Mouse (Mus musculus) forebrain, embryonic 11.5 days (tissue): ENCODE results near the gene Krt31. TPM values are rescaled to one million over a fixed set of nuclear protein-coding genes. Genes with fewer than 3 reads are reported as not detected.

Experiments
- ATAC-seq: fragments of 200-750 bp; cut with Nextera tagmentation; replicated peaks from 2 replicates; pipeline ENCODE4 v1.8.0; 2017; ENCODE audit warnings: moderate TSS enrichment; ENCODE audit not compliant: low FRiP score
- DNase-seq: peaks from one replicate; pipeline ENCODE4 v3.0.0-alpha.2; 2017; ENCODE audit warnings: low spot score
- H3K27ac ChIP-seq: fragments of 300-500 bp; sonication (generic); 2 replicates; pipeline ENCODE4 v1.5.1; 2014; ENCODE audit warnings: low read depth, low read length
- H3K27me3 ChIP-seq: fragments of 300-500 bp; sonication (generic); 2 replicates; pipeline ENCODE4 v1.6.1; 2014; ENCODE audit warnings: mild to moderate bottlenecking, low read length, mixed read lengths; ENCODE audit not compliant: control insufficient read depth, insufficient read depth
- H3K36me3 ChIP-seq: fragments of 300-500 bp; sonication (generic); 2 replicates; pipeline ENCODE4 v1.6.1; 2014; ENCODE audit warnings: mild to moderate bottlenecking, low read length, moderate library complexity, mixed read lengths; ENCODE audit not compliant: control insufficient read depth, insufficient read depth
- H3K4me1 ChIP-seq: fragments of 300-500 bp; sonication (generic); replicated peaks from 2 replicates; pipeline ENCODE4 v1.6.1; 2014; ENCODE audit warnings: low read length, mixed read lengths; ENCODE audit not compliant: control insufficient read depth, insufficient read depth
- H3K4me2 ChIP-seq: fragments of 300-500 bp; sonication (generic); 2 replicates; pipeline ENCODE4 v1.6.1; 2014; ENCODE audit warnings: low read depth, mild to moderate bottlenecking, low read length, moderate library complexity, mixed read lengths; ENCODE audit not compliant: severe bottlenecking
- H3K4me3 ChIP-seq: fragments of 300-500 bp; sonication (generic); 2 replicates; pipeline ENCODE4 v1.5.1; 2014; ENCODE audit warnings: low read depth, low read length
- H3K9ac ChIP-seq: fragments of 300-500 bp; sonication (generic); 2 replicates; pipeline ENCODE4 v1.6.1; 2014; ENCODE audit warnings: low read length
- H3K9me3 ChIP-seq: fragments of 300-500 bp; sonication (generic); 2 replicates; pipeline ENCODE4 v1.6.1; 2016; ENCODE audit warnings: low read length, mixed read lengths; ENCODE audit not compliant: control insufficient read depth
- WGBS: fragments of 180-500 bp; shearing (Covaris S2); extraction: QIAGEN DNeasy Blood & Tissue Kit; methylation state at CpG from one replicate; pipeline ENCODE4 v1.1.7; 2014; 5-methylcytosine and 5-hydroxymethylcytosine counted together
- polyA plus RNA-seq: library from polyadenylated mRNA; unstranded; fragments of >200 nt; fragmentation: Nextera tagmentation; extraction: Ambion mirVana; gene quantifications from 2 replicates; pipeline ENCODE4 v1.2.1, GENCODE M21; 2014

The Krt31 gene
- polyA plus RNA-seq, 1 experiment from 2014 or later = not detected

DNA sequence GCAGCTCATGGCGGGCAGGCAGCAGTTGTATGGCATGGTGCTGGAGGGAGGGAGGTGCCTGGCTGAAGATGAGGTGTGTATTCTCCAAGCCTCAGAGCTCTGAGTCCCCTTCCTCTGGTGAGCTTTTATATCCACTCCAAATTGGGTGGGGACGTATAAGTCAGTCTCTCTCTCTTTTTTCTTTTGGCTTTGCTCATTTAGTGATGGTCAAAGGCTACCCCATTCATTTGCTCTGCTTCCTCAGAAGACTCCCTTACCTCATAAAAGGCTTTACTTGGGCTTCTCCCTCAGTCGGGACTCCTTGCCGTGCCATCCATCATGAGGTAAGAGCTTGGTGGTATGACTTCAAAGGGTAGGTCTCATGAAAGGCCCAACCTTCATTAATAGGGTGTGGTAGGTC is 34.2 kb downstream of the Krt31 start, which contains the start of gene Krt33a:
Krt33a (minus strand) TSS at position 101 of the 400 bp plus-strand sequence.
- no peak within 1 kb of the TSS for H3K27ac ChIP-seq
- no peak within 1 kb of the TSS for H3K4me3 ChIP-seq
- WGBS = 89% methylated on average over 4 of the region's 4 CpGs
- H3K36me3 ChIP-seq = no peaks in the 10 kb centered on the region
- H3K4me1 ChIP-seq = no peaks in the 10 kb centered on the region
- H3K27me3 ChIP-seq = no peaks in the 10 kb centered on the region
- DNase-seq = no peak
- H3K4me2 ChIP-seq = no peak within 1 kb of the TSS
- no peak within 1 kb of the TSS for H3K9ac ChIP-seq
- ATAC-seq = no peak
- no peaks in the 10 kb centered on the region for H3K9me3 ChIP-seq

DNA sequence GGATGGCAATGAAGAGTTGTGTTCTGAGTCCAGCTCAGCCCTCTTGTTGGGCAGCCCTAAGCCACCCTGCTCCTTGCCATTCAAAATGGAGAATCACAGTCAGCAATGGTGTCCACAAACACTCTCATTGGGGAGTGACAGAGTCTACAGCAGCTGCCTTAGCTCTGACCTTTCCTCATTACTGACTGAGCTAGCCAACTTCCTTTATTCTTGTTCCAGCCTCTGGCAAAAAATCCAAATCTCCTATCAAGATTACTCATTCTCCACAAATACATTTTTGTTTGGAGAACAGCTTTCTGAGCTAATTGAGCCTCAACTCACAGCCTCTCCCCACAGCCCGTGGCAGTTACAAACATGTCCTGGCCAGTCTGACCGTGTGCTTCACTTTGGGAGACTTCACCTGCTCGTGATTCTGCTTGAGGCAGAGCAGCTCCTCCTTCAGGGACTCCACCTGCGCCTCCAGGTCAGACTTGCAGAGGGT is 36.6 kb downstream of the Krt31 start:
- ATAC-seq = no peak
- H3K4me1 ChIP-seq = no peaks in the 10 kb centered on the region

DNA sequence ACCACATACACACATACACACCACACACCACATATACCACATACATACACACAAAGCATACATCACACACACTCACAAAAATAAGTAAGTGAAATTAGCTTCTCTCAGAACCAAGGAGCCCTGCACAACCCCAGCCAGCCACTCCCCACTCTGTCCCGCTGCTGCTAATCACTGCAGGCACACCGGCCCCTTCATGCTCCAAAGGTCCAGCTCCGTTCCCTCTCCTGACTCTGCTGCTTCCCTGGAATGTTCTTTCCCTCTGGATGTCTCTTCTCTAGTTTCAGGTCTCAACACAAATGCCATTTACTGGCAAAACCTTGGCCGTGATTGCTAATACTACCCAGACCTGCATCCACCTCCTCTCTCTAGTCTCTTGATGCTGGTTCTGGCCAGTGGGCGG is 39.7 kb downstream of the Krt31 start:
- ATAC-seq (no peak), DNase-seq (no peak)
- Histone ChIP-seq H3K4me3 (no peak overlapping the region), H3K4me1 (no peaks in the 10 kb centered on the region), H3K36me3 (no peaks in the 10 kb centered on the region), H3K4me2 (no peak overlapping the region), H3K9me3 (no peaks in the 10 kb centered on the region), H3K27ac (no peak overlapping the region), H3K9ac (no peak overlapping the region), H3K27me3 (no peaks in the 10 kb centered on the region)
- WGBS = 88% methylated on average over 5 of the region's 5 CpGs

More for the DNA sequence above, 36.6 kb downstream of the Krt31 start:
- Histone ChIP-seq H3K36me3 (no peaks in the 10 kb centered on the region), H3K9me3 (no peaks in the 10 kb centered on the region), H3K27ac (no peak overlapping the region), H3K27me3 (no peaks in the 10 kb centered on the region), H3K4me3 (no peak overlapping the region), H3K4me2 (no peak overlapping the region), H3K9ac (no peak overlapping the region)
- no peak for DNase-seq
- WGBS = 82% methylated on average over 4 of the region's 4 CpGs

DNA sequence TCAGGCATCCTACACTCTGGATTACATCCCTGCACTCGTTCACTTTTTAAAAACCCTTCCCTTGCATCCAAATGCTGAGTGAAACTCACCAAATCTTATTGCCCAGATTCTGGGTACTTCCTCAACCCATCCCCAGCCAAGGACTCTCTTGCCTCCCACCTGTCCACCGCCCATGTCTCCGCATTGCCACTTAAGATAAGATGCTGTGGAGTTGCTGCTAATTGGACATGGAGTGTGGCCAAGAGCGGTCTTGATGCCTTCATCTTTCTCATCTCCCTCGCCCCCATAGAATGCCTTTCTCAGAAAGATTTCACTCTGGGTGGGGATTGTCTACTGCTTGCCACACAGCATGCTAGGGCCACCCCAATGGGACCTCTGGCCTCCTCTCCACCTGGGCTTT is 42.0 kb downstream of the Krt31 start:
- no peaks in the 10 kb centered on the region for H3K9me3 ChIP-seq
- H3K4me3 ChIP-seq = no peak overlapping the region
- DNase-seq (no peak), ATAC-seq (no peak)
- H3K27me3 ChIP-seq = no peaks in the 10 kb centered on the region
- H3K4me2 ChIP-seq = no peak overlapping the region
- no peak overlapping the region for H3K27ac ChIP-seq
- no peaks in the 10 kb centered on the region for H3K4me1 ChIP-seq
- H3K36me3 ChIP-seq = no peaks in the 10 kb centered on the region
- H3K9ac ChIP-seq = no peak overlapping the region
- WGBS = 88% methylated on average over 5 of the region's 5 CpGs

DNA sequence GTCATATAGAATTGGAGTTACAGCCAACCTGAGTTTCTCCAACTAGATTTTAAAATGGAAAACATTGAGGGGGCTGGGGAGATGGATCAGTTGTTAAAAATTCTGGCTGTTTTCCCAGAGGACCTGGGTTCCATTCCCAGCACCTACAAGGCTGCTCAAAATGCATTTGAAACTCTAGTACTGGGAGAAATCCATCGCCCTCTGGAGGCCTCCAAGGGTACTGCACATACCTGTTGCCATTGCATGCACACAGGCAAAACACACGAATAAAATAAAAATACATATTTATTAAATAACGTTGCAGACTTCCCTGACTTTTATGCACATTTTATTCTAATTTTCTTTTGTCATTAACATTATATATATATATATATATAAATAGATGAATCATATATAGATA is 43.7 kb downstream of the Krt31 start:
- Histone ChIP-seq H3K4me1 (no peaks in the 10 kb centered on the region), H3K27me3 (no peaks in the 10 kb centered on the region), H3K9me3 (no peaks in the 10 kb centered on the region; the same call in 1 of the 2 replicates), H3K27ac (no peak overlapping the region), H3K9ac (no peak overlapping the region), H3K4me2 (no peak overlapping the region), H3K36me3 (no peaks in the 10 kb centered on the region), H3K4me3 (no peak overlapping the region)
- ATAC-seq = no peak
- no peak for DNase-seq
- WGBS = 49% methylated on average over 3 of the region's 3 CpGs

DNA sequence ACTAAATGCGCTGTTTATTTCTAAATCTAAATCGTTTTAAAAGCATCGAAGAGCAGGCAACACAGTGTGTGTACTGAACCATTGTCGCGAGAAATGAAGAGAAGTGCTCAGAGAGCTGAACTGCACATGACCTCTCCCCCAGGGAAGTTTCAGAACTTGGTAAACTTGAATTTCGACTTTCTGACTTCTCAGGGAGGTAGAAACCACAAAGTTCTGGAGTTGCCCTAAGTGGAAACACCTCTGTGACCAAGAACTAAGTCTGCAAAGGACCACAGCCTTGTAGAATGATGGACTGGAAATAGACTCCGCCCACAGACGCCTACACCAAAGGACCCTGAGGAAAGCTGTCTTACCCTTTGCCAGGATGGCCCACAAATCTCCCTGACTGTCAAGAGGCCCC is 44.4 kb downstream of the Krt31 start:
- no peak overlapping the region for H3K27ac ChIP-seq
- ATAC-seq = no peak
- WGBS = 89% methylated on average over 8 of the region's 8 CpGs
- H3K27me3 ChIP-seq = no peaks in the 10 kb centered on the region
- no peak overlapping the region for H3K9ac ChIP-seq
- no peaks in the 10 kb centered on the region for H3K4me1 ChIP-seq
- H3K36me3 ChIP-seq = no peaks in the 10 kb centered on the region
- no peak for DNase-seq
- no peaks in the 10 kb centered on the region; the same call in 1 of the 2 replicates for H3K9me3 ChIP-seq
- no peak overlapping the region for H3K4me2 ChIP-seq
- H3K4me3 ChIP-seq = no peak overlapping the region

DNA sequence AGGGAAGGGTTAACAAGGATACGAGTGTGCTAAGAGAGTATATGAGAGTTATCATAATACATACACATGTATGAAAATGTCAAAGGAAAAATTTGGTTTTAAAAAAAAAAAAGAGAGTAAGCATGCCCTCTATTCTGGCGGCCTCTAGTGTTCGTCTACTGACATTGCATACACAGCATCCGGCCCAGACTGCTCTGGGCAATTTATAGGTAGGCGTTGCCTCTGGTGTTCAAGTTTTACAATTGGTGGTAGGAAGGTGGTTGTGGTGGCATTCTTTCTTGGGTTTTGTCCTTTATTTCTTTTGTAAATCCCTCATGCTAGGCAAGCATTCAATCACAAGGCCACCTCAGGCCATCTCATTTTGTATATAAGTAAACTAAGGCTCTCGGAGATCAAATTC is 45.5 kb downstream of the Krt31 start:
- no peaks in the 10 kb centered on the region for H3K4me1 ChIP-seq
- no peak overlapping the region for H3K4me3 ChIP-seq
- no peak for ATAC-seq
- no peak overlapping the region for H3K4me2 ChIP-seq
- WGBS = 30% methylated on average over 6 of the region's 6 CpGs
- H3K9me3 ChIP-seq = no peaks in the 10 kb centered on the region; the same call in 1 of the 2 replicates
- DNase-seq = no peak
- no peaks in the 10 kb centered on the region for H3K36me3 ChIP-seq
- no peak overlapping the region for H3K27ac ChIP-seq
- H3K9ac ChIP-seq = no peak overlapping the region
- H3K27me3 ChIP-seq = no peaks in the 10 kb centered on the region

DNA sequence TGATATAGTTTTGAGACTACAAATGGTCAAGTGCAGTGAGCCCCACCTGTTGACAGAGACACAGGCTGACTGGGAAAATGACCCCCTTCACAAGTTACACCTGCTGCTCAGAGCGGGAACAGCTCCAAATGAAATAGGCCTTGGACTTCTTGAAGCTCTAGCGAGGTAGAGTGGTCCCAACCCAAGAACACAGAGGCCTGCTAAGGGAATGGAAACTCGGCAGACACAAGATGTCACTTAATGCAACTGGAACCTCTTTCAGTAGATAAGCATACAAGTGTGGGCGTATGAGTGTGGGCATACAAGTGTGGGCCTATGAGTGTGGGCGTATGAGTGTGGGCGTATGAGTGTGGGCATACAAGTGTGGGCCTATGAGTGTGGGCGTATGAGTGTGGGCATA is 51.3 kb downstream of the Krt31 start:
- H3K27ac ChIP-seq = no peak overlapping the region

More for the DNA sequence above, 51.3 kb downstream of the Krt31 start:
- Histone ChIP-seq H3K4me1 (no peaks in the 10 kb centered on the region), H3K9ac (no peak overlapping the region), H3K36me3 (no peaks in the 10 kb centered on the region), H3K4me2 (no peak overlapping the region), H3K4me3 (no peak overlapping the region), H3K9me3 (no peaks in the 10 kb centered on the region; the same call in 1 of the 2 replicates), H3K27me3 (no peaks in the 10 kb centered on the region)
- DNase-seq (no peak), ATAC-seq (no peak)
- 91% methylated on average over 7 of the region's 7 CpGs for WGBS
